Mouse (Mus musculus) adipocyte (in vitro differentiated cells): ENCODE data around the gene Cramp1l.

Experiments used
- DNase-seq: peaks from one replicate; pipeline ENCODE4 v3.0.0-alpha.2; 2016; ENCODE audit warnings: low spot score

Cramp1l gene

GRCm38 (mm10) chr17:25015655-25016291 is at the start of gene Cramp1l, which contains the start of gene Ift140:
TSS of gene Cramp1l (minus strand) at chr17:25015788.
TSS of gene Ift140 (plus strand) at chr17:25016085.
- peak; percentile 100 for DNase-seq

GRCm38 (mm10) chr17:25065189-25065588 is 49.6 kb upstream of the Cramp1l start:
- DNase-seq: no peak

- DNase-seq: peak; percentile 77
Observed at GRCm38 (mm10) chr17:25064351-25064750, 48.8 kb upstream of the Cramp1l start.

- no peak for DNase-seq
Observed at GRCm38 (mm10) chr17:25063872-25064271, 48.3 kb upstream of the Cramp1l start.

- DNase-seq: peak; percentile 52
Observed at GRCm38 (mm10) chr17:25063261-25063660, 47.7 kb upstream of the Cramp1l start.

GRCm38 (mm10) chr17:25057041-25057440 is 41.5 kb upstream of the Cramp1l start:
- DNase-seq: no peak

GRCm38 (mm10) chr17:25053274-25053673 is 37.7 kb upstream of the Cramp1l start:
- no peak for DNase-seq

GRCm38 (mm10) chr17:25047143-25047542 is 31.6 kb upstream of the Cramp1l start:
- DNase-seq: no peak

- no peak for DNase-seq
Observed at GRCm38 (mm10) chr17:25045281-25045680, 29.7 kb upstream of the Cramp1l start.

GRCm38 (mm10) chr17:25044879-25045278 is 29.3 kb upstream of the Cramp1l start:
- no peak for DNase-seq

- no peak for DNase-seq
Observed at GRCm38 (mm10) chr17:25036183-25036582, 20.6 kb upstream of the Cramp1l start.

- DNase-seq: peak; percentile 95
Observed at GRCm38 (mm10) chr17:25016292-25017132, 924 bp upstream of the Cramp1l start.

- DNase-seq: peak; percentile 76
Observed at GRCm38 (mm10) chr17:25014841-25015570, 582 bp downstream of the Cramp1l start.

GRCm38 (mm10) chr17:25013606-25014501 is 1.7 kb downstream of the Cramp1l start:
- peak; percentile 18 for DNase-seq

GRCm38 (mm10) chr17:25007480-25007879 is 8.1 kb downstream of the Cramp1l start:
- DNase-seq: no peak

GRCm38 (mm10) chr17:25005102-25005501 is 10.5 kb downstream of the Cramp1l start:
- DNase-seq: no peak

GRCm38 (mm10) chr17:24994721-24995120 is 20.9 kb downstream of the Cramp1l start:
- DNase-seq: no peak

GRCm38 (mm10) chr17:24987221-24987620 is 28.4 kb downstream of the Cramp1l start:
- DNase-seq: no peak

- no peak for DNase-seq
Observed at GRCm38 (mm10) chr17:24960852-24961715, 54.5 kb downstream of the Cramp1l start.

GRCm38 (mm10) chr17:24960135-24960851 is 55.3 kb downstream of the Cramp1l start, which contains the start of gene Jpt2:
TSS of gene Jpt2 (minus strand) at chr17:24960689.
- peak; percentile 99 for DNase-seq
